Mouse (Mus musculus) lung, postnatal 0 days (tissue): ENCODE measurements around the gene Shroom3. TPM values are rescaled to one million over a fixed set of nuclear protein-coding genes. Genes with fewer than 3 reads are reported as not detected.

ENCODE experiments used
- ATAC-seq: fragments of 200-750 bp; cut with Nextera tagmentation; 2 replicates; pipeline ENCODE4 v1.8.0; 2017; ENCODE audit warnings: moderate library complexity
- DNase-seq: peaks from one replicate; pipeline ENCODE4 v3.0.0-alpha.2; 2016; ENCODE audit warnings: low spot score
- H3K27ac ChIP-seq: fragments of 300-500 bp; sonication (generic); 2 replicates; pipeline ENCODE4 v1.5.1; 2014; ENCODE audit warnings: antibody characterized with exemption, mild to moderate bottlenecking, low read length, mixed read lengths
- H3K27me3 ChIP-seq: fragments of 300-500 bp; sonication (generic); replicated peaks from 2 replicates; pipeline ENCODE4 v1.6.1; 2014; ENCODE audit warnings: low read length, mixed read lengths; ENCODE audit not compliant: insufficient read depth
- H3K36me3 ChIP-seq: fragments of 300-500 bp; sonication (generic); 2 replicates; pipeline ENCODE4 v1.6.1; 2014; ENCODE audit warnings: low read length, mixed read lengths; ENCODE audit not compliant: insufficient read depth
- H3K4me1 ChIP-seq: fragments of 300-500 bp; sonication (generic); 2 replicates; pipeline ENCODE4 v1.6.1; 2014; ENCODE audit warnings: antibody characterized with exemption, low read depth, low read length, mixed read lengths; ENCODE audit not compliant: insufficient read depth
- H3K4me2 ChIP-seq: fragments of 300-500 bp; sonication (generic); replicated peaks from 2 replicates; pipeline ENCODE4 v1.6.1; 2014; ENCODE audit warnings: low read depth, mild to moderate bottlenecking, low read length, moderate library complexity, mixed read lengths
- H3K4me3 ChIP-seq: fragments of 300-500 bp; sonication (generic); 2 replicates; pipeline ENCODE4 v1.5.1; 2014; ENCODE audit warnings: low read depth, low read length
- H3K9ac ChIP-seq: fragments of 300-500 bp; sonication (generic); replicated peaks from 2 replicates; pipeline ENCODE4 v1.6.1; 2014; ENCODE audit warnings: low read depth, mild to moderate bottlenecking
- H3K9me3 ChIP-seq: fragments of 300-500 bp; sonication (generic); 2 replicates; pipeline ENCODE4 v1.6.1; 2016; ENCODE audit warnings: low read length, mixed read lengths
- CTCF ChIP-seq: IDR thresholded peaks from 2 replicates; pipeline ENCODE4 v1.5.1; 2016; ENCODE audit warnings: antibody characterized with exemption, mild to moderate bottlenecking
- EP300 ChIP-seq: IDR thresholded peaks from 2 replicates; pipeline ENCODE4 v1.6.1; 2016; ENCODE audit warnings: antibody characterized with exemption, mild to moderate bottlenecking, control low read depth
- WGBS: fragments of 180-500 bp; shearing (Covaris S2); extraction: QIAGEN DNeasy Blood & Tissue Kit; methylation state at CpG from one replicate; pipeline ENCODE4 v1.1.7; 2014; 5-methylcytosine and 5-hydroxymethylcytosine counted together
- polyA plus RNA-seq: library from polyadenylated mRNA; unstranded; fragments of >200 nt; fragmentation: Nextera tagmentation; extraction: Ambion mirVana; gene quantifications from 2 replicates; pipeline ENCODE4 v1.2.1, GENCODE M21; 2015

Shroom3 gene
- polyA plus RNA-seq, 1 experiment from 2014 or later: 8.8 TPM

DNA sequence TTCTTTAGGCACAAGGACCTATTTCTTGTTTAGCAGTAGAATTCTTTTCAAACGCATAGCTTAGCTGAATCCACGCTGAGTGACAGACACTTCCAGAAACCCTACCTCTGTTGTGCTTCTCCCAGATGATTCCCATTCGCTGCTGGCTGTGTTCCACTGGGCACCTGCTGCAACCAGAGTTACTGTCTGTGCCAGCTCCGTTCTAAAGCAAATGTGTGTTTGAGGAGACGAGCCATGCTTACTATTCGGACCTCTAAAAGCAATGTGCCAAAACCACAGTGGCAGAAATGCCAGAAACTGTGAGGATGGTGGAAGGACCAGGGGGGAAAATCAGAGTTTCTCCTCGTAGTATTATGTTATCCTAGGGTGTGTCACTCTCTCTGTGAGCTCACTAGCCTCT is 173.9 kb downstream of the Shroom3 start:
- H3K4me3 ChIP-seq: no peak overlapping the region

DNA sequence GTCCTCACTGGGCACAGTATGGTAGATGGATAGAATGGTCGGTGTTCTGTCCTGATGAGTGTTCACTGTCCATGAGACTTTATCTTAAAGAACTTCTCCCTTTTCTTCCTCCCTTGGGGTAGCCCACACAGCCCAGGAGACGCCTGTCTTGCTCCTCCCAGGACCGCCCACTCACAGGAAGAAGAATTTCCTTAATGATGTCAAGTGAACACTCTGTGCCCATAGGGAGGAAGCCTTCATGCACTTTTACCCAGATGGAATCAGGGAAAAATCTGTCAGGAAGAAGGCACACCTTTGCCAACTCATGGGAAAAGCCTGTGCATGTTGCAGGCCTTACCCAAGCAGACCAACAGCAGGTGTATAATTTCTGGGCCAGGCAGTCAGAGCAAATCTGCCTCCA is 174.9 kb downstream of the Shroom3 start:
- no peaks in the 10 kb centered on the region for H3K36me3 ChIP-seq
- H3K27ac ChIP-seq: 0 out of 2 replicates have a peak overlapping the region, but pooled peaks have one; percentile 0
- no peak for TF ChIP-seq CTCF
- TF ChIP-seq EP300: peak; percentile 82
- no peaks in the 10 kb centered on the region for H3K9me3 ChIP-seq
- no peak overlapping the region for H3K4me2 ChIP-seq
- no peaks in the 10 kb centered on the region for H3K27me3 ChIP-seq
- peaks cover 12% of the 10 kb centered on the region; the same call in 1 of the 2 replicates for H3K4me1 ChIP-seq
- DNase-seq: no peak
- WGBS: 68% methylated on average over 3 of the region's 3 CpGs
- no peak overlapping the region for H3K4me3 ChIP-seq
- peak; percentile 59 for ATAC-seq
- H3K9ac ChIP-seq: no peak overlapping the region

More for the DNA sequence above, 173.9 kb downstream of the Shroom3 start:
- 0 out of 2 replicates have a peak overlapping the region, but pooled peaks have one; percentile 11 for H3K4me2 ChIP-seq
- TF ChIP-seq EP300 (no peak), CTCF (no peak)
- H3K9ac ChIP-seq: no peak overlapping the region
- H3K9me3 ChIP-seq: no peaks in the 10 kb centered on the region
- no peak overlapping the region for H3K27ac ChIP-seq
- peaks cover 12% of the 10 kb centered on the region; the same call in 1 of the 2 replicates for H3K4me1 ChIP-seq
- WGBS: 61% methylated on average over 7 of the region's 7 CpGs
- no peaks in the 10 kb centered on the region for H3K36me3 ChIP-seq
- DNase-seq (no peak), ATAC-seq (no peak)
- no peaks in the 10 kb centered on the region for H3K27me3 ChIP-seq

DNA sequence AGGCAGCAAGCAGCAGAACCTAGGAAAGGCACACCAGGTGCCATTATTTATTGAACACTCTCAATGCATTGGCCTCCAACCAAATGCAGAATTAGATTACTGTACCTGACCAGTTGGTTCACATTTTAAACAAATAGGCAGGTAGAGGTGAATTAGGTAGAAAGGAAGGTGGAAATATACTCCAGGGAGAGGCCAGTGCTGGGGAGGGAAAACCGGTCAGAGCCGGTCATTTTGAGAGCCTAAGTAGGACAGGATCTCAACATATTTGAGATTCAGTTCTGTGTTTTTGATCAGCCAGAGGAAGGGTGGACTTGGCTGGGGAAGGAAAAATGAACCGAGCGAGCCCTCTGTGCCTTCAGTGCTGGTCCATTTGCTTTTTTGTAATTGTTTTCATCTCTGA is 175.3 kb downstream of the Shroom3 start:
- H3K9me3 ChIP-seq: no peaks in the 10 kb centered on the region
- H3K4me1 ChIP-seq: peaks cover 12% of the 10 kb centered on the region; the same call in 1 of the 2 replicates
- ATAC-seq: peak; percentile 14; the same call in 1 of the 2 replicates
- WGBS: 69% methylated on average over 4 of the region's 4 CpGs
- H3K4me3 ChIP-seq: no peak overlapping the region
- H3K4me2 ChIP-seq: no peak overlapping the region
- TF ChIP-seq EP300 (no peak), CTCF (no peak)
- H3K27ac ChIP-seq: 0 out of 2 replicates have a peak overlapping the region, but pooled peaks have one; percentile 0
- no peak overlapping the region for H3K9ac ChIP-seq
- no peaks in the 10 kb centered on the region for H3K36me3 ChIP-seq
- H3K27me3 ChIP-seq: no peaks in the 10 kb centered on the region
- no peak for DNase-seq

DNA sequence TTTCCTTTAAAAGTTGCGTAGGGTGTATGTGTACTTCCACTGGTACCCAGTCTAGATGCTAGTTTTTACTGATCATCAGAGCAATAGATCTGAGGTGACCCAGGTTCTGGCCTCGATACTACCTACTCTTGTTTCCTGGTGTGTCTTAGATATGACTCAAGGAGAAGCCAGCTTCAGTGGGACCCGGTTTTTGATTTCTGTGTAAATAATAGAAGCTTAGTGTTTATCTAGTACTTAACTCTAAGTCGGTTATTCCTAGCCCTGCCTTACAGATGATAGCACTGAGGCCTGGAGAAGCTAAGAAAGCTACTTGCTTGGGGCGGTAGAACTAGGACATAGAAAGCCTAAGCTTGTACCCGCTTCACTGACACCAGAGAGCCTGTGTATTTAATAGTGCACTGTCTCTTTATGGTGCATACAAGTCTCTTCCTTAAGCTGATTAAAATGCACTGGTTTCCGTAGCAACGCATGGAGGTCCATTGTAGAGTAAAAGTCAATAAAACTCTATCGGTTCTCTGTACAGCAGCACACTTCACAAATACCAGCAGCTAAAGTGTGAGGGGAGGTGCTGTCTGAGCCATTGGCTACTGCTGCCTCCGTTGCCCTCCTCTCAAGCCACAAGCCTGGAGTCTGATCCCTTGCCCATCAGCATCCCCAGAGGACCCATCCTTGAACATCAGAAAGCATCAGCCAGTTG is 178.3 kb downstream of the Shroom3 start:
- H3K27me3 ChIP-seq: no peaks in the 10 kb centered on the region
- no peaks in the 10 kb centered on the region for H3K9me3 ChIP-seq
- peaks cover 13% of the 10 kb centered on the region; the same call in 1 of the 2 replicates for H3K4me1 ChIP-seq
- no peaks in the 10 kb centered on the region for H3K36me3 ChIP-seq
- H3K4me3 ChIP-seq: no peak overlapping the region
- H3K27ac ChIP-seq: no peak overlapping the region
- TF ChIP-seq CTCF (no peak), EP300 (no peak)
- no peak overlapping the region for H3K9ac ChIP-seq
- WGBS: 46% methylated on average over 10 of the region's 10 CpGs
- DNase-seq (peak; percentile 43), ATAC-seq (no peak)
- no peak overlapping the region for H3K4me2 ChIP-seq

DNA sequence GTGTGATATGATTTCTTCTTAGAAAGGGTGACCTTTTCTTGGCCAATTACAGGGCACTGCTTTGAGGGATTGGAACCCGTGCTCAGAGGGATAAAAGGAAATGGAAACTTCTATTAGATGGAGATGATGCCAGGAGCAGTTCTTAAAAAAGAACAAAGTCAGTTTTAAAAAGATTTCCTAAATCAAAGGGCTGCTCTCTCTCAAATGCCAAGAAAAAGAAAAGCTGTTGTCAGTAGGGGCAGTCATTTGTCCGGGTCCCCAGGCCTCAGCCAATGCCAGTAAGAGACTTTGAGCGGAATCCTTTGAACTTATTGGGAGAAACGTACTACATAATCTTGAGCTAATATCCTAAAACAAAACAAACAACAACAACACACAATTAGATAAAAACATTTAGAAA is 181.9 kb downstream of the Shroom3 start:
- Histone ChIP-seq H3K9ac (no peak overlapping the region), H3K9me3 (no peaks in the 10 kb centered on the region), H3K4me2 (no peak overlapping the region), H3K27ac (no peak overlapping the region), H3K4me1 (peaks cover 5% of the 10 kb centered on the region; the same call in 1 of the 2 replicates), H3K4me3 (no peak overlapping the region), H3K36me3 (no peaks in the 10 kb centered on the region), H3K27me3 (no peaks in the 10 kb centered on the region)
- no peak for ATAC-seq
- no peak for TF ChIP-seq EP300
- TF ChIP-seq CTCF: no peak
- no peak for DNase-seq
- 66% methylated on average over 4 of the region's 4 CpGs for WGBS

DNA sequence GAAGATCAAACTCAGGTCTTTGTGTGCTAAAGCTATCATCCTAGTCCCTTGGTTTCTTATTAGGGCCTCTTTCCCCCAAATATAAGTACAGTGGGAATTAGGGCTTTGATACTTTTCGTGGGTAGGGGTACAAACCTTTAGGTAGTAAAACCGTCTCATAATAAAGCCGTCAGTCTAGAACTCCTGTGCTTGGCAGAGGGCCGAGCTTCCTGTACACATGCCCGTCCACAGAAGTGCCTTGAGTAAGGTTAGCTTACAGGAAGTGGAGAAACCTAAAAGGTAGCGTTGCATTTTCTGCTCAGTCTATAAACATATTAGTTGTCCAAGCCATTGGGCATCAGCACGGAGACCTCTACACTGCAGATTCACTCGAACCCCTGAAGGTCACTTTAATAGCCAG is 183.3 kb downstream of the Shroom3 start:
- H3K4me1 ChIP-seq: peaks cover 5% of the 10 kb centered on the region; the same call in 1 of the 2 replicates
- TF ChIP-seq CTCF (no peak), EP300 (no peak)
- H3K4me2 ChIP-seq: no peak overlapping the region
- H3K27me3 ChIP-seq: no peaks in the 10 kb centered on the region
- peak; percentile 24 for DNase-seq
- no peak overlapping the region for H3K27ac ChIP-seq
- no peak overlapping the region for H3K4me3 ChIP-seq
- H3K36me3 ChIP-seq: no peaks in the 10 kb centered on the region
- ATAC-seq: no peak
- no peaks in the 10 kb centered on the region for H3K9me3 ChIP-seq
- WGBS: 69% methylated on average over 8 of the region's 8 CpGs
- no peak overlapping the region for H3K9ac ChIP-seq
